Mouse (Mus musculus): ENCODE results near the gene Fmo2.

DNA sequence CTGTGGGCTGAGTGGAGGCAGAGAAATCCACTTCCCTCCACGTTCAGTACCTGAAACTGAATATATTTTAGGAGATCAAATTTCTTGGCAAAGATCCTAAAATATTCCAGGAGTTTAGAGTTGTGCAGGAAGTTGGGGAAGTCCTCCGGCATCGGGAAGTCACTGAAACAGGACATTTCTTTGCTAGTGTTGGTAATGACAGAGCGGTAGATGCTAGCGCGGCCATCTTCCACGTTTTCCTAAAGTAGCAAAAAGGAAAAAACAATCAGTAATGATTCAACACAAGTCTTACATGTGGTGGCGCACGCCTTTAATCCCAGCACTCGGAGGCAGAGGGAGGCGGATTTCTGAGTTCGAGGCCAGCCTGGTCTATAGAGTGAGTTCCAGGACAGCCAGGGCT is 9.9 kb downstream of the Fmo2 start:
- no peak for TF ChIP-seq MEF2A (IDR thresholded peaks at IDR 0.05; ENCODE audit: extremely low read depth, insufficient replicate concordance, low read depth, low read length, poor library complexity, severe bottlenecking)
- TF ChIP-seq USF1 (IDR thresholded peaks at IDR 0.05; ENCODE audit: low read depth, low read length): no peak
- TF ChIP-seq CTCF (IDR thresholded peaks at IDR 0.05 in 2 of 3, conservative IDR thresholded peaks at IDR 0.05 in 1 of 3; ENCODE audit: control insufficient read depth in 1 of 3, insufficient read depth in 1 of 3, low read depth in 2 of 3, low read length in 3 of 3, poor library complexity in 1 of 3, severe bottlenecking in 1 of 3): no peak
- TF ChIP-seq MAFK (IDR thresholded peaks at IDR 0.05; ENCODE audit: borderline replicate concordance, low read depth, low read length): no peak
- no peak for TF ChIP-seq SMC3 (IDR thresholded peaks at IDR 0.05; ENCODE audit: low read depth, low read length)
- TF ChIP-seq TAL1 (IDR thresholded peaks at IDR 0.05; ENCODE audit: low read length): no peak

All from MEL (cell line).